Mouse (Mus musculus) CH12.LX (cell line): Measurements from ENCODE around the gene Birc2.

ENCODE experiments used
- BHLHE40 ChIP-seq: IDR thresholded peaks from 2 replicates; pipeline ENCODE4 v1.6.1; 2011; ENCODE audit warnings: mild to moderate bottlenecking, low read depth, low read length, improper control_type of control experiment
- CTCF ChIP-seq, 2 experiments: IDR thresholded peaks in 1 of 2; conservative IDR thresholded peaks in 1 of 2; 2 replicates each; pipeline ENCODE4 v1.5.1; 2011 to 2012; ENCODE audit warnings: low read depth in 2 of 2, low read length in 2 of 2, improper control_type of control experiment in 1 of 2, inconsistent platforms in 1 of 2, mild to moderate bottlenecking in 1 of 2, moderate library complexity in 1 of 2
- ELF1 ChIP-seq: IDR thresholded peaks from 2 replicates; pipeline ENCODE4 v1.6.1; 2014; ENCODE audit warnings: low read depth, mild to moderate bottlenecking, inconsistent platforms, low read length, improper control_type of control experiment
- EP300 ChIP-seq: IDR thresholded peaks from 2 replicates; pipeline ENCODE4 v1.6.1; 2011; ENCODE audit warnings: low read length, improper control_type of control experiment
- IRF4 ChIP-seq: IDR thresholded peaks from 2 replicates; pipeline ENCODE4 v1.6.1; 2014; ENCODE audit warnings: low read depth, mild to moderate bottlenecking, inconsistent platforms, low read length, improper control_type of control experiment
- JUND ChIP-seq: conservative IDR thresholded peaks from 2 replicates; pipeline ENCODE4 v1.6.1; 2011; ENCODE audit warnings: low read depth, low read length, improper control_type of control experiment
- MAFK ChIP-seq: IDR thresholded peaks from 2 replicates; pipeline ENCODE4 v1.6.1; 2011; ENCODE audit warnings: low read length, improper control_type of control experiment; ENCODE audit not compliant: insufficient replicate concordance
- NELFE ChIP-seq: IDR thresholded peaks from 2 replicates; pipeline ENCODE4 v1.6.1; 2011; ENCODE audit warnings: low read depth, low read length, improper control_type of control experiment
- POLR2A ChIP-seq: IDR thresholded peaks from 2 replicates; pipeline ENCODE4 v1.6.1; 2011; ENCODE audit warnings: low read depth, mild to moderate bottlenecking, improper control_type of control experiment, low read length
- USF1 ChIP-seq: IDR thresholded peaks from 2 replicates; pipeline ENCODE4 v1.6.1; 2014; ENCODE audit warnings: low read depth, mild to moderate bottlenecking, inconsistent platforms, low read length, improper control_type of control experiment
- USF2 ChIP-seq: conservative IDR thresholded peaks from 2 replicates; pipeline ENCODE4 v1.6.1; 2011; ENCODE audit warnings: low read depth, low read length, improper control_type of control experiment

- no peak for TF ChIP-seq POLR2A
- no peak for TF ChIP-seq BHLHE40
- no peak for TF ChIP-seq CTCF (conservative IDR thresholded peaks at IDR 0.05 in 1 of 2, IDR thresholded peaks at IDR 0.05 in 1 of 2; ENCODE audit: low read depth in 2 of 2, low read length in 2 of 2)
- TF ChIP-seq EP300: no peak
- no peak for TF ChIP-seq JUND
- TF ChIP-seq NELFE: no peak
- no peak for TF ChIP-seq USF1
- no peak for TF ChIP-seq MAFK
- no peak for TF ChIP-seq ELF1
- no peak for TF ChIP-seq IRF4
- TF ChIP-seq USF2: no peak
Observed at GRCm38 (mm10) chr9:7778771-7779170, 58.1 kb downstream of the Birc2 start.
